Mouse (Mus musculus) mouse embryonic stem cell (cell line): ENCODE results near the gene Naa35.
"Not testable (repeated sequence)": the region's sequence is repeated elsewhere in the genome, so short reads cannot be mapped to it uniquely, and the experiment has no call there.

Source experiments
- in situ Hi-C, 2 experiments: fragments of 300-500 bp; cut with MboI; formaldehyde crosslinking; loops; 1 replicate in 1 of 2; 3 replicates in 1 of 2; pipeline ENCODE4 v1.14.3; 2019 to 2020; ENCODE audit warnings: low sequenced_read_pairs in 2 of 2, low pct_unique_long_range_greater_than_20kb in 1 of 2, mixed read lengths in 1 of 2; ENCODE audit not compliant: unreplicated experiment in 1 of 2

Naa35 gene

DNA sequence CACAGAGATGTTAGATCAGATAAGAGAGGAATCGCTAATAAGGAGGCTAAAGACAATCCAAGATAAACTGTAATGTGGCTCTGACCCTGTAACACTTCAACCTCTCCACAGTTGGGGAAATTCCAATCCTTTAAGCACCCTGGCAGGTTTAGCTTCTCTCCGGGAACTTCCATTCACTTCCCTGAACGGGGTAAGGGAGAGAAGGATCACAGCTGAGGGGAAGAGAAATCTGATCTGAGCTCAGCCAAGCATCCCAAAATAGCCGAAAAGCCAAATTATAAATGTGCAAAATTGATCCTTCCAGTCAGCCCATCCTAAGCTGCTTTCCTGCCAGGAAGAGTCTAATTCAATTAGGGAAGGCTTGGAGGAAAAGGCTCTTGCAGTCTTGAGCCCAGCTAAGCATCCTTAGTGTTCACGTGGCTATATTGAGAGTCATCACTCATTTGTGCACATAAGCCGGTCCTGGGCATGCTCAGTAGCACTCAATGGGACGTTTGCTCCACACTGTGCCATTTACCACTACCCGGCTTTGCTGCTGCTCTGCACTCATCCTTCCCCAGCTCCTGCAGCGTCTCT is 19.0 kb upstream of the Naa35 start:
- in situ Hi-C loops, result no loop called here

DNA sequence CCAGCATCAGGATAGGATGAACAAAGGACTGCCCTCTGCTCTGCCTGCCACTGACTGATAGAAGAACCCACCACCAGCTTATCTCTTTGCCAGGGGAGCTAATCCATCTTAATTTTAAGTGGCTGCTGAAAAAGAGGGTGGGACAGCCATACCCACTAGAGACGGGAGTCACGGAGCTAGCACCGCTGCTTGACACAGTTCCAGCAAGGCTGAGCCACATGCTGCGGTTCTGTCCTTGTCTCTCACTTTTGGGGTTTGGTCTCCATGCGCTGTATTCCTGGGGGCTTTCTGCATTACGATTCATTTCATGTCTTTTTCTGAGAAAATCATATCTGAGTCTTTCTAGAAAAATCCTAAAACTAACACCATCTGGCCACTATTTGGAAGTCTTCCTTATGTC is 14.0 kb upstream of the Naa35 start:
- in situ Hi-C loops, result no loop called here

DNA sequence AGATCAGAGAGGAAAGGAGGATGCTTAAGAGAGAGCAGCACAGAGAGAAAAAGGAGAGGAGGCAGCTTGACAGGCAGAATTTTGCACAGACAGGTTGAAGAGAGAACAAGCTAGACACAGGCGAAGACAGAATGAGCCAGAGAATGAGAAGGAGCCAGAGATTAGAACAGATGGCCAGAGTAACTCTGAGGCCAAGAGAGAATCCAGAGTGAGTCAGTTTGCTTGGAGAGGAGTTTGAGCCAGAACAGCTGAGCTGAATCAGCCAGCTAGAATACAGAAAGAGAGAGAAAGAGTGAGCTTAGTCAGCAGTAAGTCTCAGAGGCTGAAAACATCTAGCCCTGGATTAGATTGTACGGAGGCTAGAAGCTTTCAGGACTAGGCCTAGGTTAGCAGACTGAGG is 12.5 kb upstream of the Naa35 start:
- in situ Hi-C loops, result no loop called here

DNA sequence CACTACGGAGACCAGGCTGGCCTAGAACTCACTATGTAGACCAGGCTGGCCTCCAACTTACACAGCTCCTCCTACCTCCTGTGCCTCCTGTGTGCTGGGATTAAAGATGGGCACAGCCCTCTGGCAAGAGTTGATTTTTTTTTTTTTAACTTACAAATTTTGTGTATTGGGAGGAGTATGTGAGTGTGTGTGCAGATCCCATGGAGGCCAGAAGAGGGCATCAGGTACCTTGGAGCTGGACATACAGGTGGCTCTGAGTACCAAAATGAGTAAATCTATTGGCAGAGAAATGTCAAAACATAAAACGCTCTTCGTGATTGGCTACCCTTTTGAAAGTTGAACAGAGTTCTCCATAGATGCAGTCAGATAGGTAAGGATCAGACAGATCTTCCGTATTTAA is 4.1 kb upstream of the Naa35 start:
- in situ Hi-C loops, result no loop called here

DNA sequence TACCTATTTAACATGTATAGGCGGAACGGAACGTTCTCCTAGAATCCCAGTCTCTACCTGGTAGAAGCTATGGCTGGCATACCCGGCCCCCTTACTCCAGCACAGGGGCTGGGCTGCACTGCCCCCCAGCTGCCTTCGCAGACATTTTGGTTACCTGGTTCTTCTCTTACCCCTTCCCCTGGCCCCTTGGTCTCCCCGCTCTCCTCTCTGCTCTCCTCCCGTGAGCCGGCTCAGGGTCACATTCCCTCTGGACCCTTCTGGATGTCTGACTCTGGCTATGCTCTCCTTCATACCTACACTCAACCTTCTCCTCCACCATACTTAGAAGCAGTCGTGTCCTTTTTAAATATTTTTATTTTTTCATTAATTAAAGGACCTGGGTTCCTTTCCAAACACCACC is 578 bp upstream of the Naa35 start:
- in situ Hi-C loops, result no loop called here

DNA sequence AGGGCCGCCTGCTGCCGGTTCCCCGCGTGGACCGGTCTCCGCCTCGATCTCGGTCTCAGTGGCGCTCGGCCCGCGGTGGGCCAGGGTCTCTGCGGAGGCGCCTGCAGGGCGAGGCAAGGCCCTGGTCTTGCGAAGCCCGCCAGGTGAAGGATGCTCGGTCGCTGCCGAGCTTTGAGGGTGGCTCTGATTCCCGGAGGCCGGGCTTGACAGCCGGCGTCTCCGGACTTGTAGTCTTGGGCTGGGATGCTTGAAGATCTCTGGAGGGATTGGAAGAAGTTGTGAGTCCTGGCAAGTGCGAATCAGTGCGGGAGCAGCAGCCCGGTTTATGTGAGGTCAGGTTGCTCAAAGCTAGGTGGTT is 568 bp downstream of the Naa35 start:
- in situ Hi-C loops, result no loop called here

DNA sequence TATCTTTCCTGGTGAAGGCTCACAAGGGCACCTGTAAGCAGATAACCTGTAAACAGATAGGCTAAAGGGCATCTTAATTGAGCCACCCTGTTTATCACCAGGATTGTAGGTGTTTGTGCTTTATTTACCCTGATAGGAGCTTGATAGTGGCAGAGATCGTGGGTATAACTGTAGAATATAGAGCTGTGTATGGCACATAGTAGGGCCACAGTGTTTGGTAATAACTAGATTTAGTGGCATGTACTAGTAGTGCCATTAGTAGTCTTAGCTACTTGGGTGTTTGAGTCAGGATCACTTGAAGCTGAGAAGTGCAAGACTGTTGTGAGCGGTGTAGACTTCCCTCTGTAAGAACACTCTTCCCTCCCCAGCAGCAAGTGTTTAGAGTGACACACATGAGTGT is 2.1 kb downstream of the Naa35 start:
- in situ Hi-C loops, result no loop called here

DNA sequence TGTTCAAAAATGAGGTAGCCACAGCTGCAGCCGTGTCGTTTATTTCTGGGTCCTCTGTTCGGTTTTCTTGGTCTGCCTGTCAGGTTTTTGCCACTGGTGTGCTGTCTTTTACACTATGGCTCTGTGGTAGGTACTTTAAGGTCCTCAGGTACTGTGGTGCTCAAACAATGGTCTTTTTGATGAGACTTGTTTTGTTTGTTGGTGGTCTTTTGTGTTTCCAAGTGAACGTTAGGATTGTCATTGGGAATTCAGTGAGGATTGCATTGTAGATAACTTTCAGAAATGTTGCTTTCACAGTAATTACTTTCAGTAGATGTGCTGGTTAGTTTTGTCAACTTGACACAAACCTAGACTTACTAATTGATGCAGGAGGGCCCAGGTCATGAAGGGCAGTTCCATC is 4.6 kb downstream of the Naa35 start:
- in situ Hi-C loops, result no loop called here

DNA sequence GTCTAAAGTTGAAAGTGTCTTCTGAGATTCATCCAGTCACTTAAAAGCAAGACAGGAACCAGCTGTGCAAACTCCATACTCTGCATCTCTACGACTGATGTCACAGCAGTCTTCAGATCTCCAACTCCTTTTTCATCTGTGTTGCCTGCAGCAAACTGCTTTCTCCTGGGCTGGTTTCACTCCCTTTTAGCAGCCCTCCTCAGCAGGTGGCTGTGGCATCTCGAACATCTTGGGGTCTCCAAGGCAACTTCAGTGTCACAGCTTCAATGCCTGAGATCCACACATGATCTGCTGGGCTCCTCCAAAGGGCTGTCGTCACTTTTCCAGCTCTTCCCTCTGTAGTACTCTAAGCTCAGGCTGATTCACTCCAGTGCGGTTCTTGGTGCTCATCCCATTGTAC is 5.6 kb downstream of the Naa35 start:
- in situ Hi-C loops, result no loop called here

DNA sequence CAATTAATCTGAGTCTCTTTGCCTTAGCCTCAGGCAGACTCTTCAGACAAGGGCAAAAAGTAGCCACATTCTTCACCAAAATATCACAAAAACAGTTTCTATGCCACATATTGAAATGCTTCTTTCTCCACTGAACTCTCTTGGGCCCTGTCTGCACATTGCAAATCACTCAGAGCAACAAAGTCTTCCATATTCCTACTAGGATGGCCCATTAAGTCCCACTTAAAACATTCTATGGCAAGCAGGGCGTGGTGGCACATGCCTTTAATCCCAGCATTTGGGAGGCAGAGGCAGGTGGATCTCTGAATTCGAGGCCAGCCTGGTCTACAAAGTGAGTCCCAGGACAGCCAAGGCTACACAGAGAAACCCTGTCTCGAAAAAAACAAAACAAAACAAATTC is 7.0 kb downstream of the Naa35 start:
- in situ Hi-C loops, result not testable (repeated sequence)

DNA sequence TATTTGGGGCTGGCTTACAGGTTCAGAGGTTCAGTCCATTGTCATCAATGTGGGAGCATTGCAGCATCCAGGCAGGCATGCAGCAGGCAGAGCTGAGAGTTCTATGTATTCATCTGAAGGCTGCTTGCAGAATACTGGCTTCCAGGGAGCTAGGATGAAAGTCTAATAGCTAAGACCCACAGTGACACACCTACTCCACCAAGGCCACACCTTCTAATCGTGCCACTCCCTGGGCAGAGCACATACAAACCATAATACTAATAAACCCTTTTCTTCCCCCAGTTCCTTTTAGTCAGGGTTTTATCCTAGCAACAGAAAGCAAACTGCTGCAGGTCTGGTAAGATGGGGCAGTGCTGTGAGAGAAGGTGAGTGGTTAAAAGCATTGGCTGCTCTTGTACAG is 7.6 kb downstream of the Naa35 start:
- in situ Hi-C loops, result no loop called here

DNA sequence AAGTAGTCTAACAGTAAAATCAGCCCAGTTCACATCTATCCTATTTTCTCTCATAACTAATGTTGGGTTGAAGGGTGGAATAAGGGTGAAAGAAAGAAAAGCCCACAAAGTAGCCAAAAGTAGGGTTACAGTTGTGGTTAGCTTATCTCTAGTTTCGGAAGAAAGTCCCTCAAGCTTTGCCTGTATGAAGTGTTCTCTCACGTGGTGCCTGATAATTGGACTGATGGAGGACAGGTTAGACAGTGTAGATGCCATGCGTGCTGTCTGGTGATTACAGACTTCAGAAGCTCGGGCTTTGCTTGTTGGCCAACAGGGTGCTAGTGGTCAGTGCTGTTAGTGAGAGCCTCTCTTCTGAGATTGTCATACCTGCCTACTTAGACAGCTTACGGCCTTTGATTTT is 18.0 kb downstream of the Naa35 start:
- in situ Hi-C loops, result no loop called here

DNA sequence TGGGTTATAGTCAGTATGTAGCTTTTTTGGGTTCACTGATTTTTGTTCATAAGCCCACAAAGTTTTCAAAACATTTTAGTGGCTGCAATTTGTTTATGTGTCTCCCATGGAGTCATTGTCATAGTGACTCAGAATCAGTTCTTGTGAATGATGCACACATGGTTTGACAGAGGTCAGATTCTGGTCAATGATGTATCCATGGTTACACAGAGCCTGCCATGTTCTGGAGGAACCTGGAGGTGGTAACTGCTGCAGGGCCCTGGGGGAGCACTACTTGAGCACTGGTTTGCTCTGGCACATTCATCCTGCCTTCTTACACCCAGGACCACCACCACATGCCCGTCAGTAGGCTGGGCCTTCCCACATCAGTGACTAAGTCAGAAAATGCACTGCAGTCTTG is 19.5 kb downstream of the Naa35 start:
- in situ Hi-C loops, result no loop called here

DNA sequence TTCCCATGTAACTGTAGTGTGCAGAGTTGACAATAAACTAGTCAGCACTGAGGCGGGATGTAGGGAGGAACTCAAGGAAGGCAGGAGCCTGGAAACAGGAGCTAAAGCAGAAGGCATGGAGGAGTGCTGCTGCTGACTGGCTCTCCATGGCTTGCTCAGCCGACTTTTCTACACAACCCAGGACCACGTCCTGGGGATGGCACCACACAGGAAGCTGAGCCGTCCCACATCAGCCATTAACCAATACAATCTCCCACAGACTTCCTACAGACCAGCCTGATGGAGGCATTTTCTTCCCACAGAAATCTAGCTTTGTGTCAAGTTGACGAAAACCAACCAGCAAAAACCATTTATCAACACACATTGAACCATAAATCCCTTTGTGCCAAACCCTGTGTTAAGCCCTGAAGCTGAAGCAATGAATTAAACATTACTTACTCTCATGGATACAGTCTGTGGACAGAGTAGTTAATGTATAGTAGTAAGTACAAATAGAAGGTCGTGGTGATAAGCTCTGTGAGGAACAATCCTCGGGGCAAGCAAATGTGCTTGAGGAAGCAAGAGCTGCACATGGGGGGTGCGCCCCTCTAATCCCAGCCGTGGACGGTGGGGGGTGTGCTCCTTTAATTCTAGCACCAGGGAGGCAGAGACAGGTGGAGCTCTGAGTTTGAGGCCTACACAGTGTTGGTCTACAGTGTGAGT is 20.3 kb downstream of the Naa35 start:
- in situ Hi-C loops, result no loop called here

DNA sequence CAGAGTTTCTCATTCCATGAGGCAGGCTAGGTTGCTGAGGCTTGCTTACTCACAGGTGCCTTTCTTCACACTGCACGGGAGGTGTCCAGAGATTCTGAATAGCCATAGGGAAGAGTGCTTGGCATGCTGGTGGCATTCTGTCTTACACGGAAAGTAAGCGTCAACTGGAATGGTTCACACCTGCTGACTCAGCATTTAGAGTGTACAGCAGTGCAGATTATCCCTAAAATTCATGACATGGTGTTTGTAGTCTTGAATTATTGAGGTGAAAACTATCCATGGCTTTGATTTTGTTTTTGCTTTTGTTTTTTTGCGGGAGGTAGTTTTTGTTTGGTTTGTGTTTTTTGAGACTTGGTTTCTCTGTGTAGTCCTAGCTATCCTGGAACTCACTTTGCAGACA is 24.8 kb downstream of the Naa35 start:
- in situ Hi-C loops, result no loop called here

DNA sequence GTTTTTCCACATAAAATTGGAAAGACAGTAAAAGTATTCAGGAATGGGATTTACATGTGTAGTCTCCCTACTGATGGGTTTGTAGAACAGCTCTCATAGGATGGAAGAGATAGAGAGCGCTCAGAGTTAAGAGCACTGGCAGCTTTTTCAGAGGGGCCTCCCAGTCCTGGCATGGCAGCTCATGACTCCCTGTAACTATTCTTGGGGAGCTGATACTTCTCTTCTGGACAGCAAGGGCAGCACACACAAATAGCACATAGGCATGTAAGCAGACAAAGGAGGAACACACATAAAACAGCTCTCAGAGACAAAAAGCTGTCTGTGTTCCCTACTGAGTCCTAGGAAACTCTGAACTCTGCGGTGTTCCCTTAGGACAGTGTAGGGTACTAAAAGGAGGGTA is 25.4 kb downstream of the Naa35 start:
- in situ Hi-C loops, result no loop called here

DNA sequence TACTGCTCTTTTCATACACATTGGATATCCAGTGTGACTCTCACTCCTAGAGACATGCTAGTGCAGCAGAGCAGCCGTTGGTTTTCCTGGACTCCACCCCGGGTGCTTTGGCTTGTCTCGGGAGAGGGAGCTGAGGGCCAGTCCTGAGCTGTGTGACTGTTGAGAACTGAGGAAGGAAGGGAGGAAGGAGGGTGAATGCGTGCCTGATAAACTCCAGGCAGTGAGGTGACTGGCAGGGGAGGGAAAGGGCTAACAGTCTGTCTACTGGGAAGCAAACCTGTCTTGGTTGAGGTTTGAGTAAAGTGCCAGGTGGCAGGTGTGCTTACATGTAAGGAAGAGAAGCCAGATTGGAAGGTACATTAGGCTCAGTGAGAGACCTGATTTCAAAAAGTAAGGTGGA is 28.8 kb downstream of the Naa35 start:
- in situ Hi-C loops, result no loop called here

DNA sequence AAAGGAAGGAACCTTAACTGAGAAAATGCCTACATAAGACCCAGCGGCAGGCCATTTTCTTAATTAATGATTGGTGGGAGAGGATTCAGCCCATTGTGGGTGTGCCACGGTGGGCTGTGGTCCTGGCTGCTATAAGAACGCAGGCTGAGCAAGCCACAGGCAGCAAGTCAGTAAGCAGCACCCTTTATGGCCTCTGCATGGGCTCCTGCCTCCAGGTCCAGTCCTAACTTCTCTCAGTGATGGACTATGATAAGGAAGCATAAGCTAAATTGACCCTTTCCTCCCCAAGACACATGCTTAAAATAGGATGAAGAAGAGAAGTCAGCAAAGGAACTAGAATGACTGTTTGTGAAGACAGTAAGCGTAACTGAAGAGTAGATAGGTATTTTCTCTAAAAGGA is 30.1 kb downstream of the Naa35 start:
- in situ Hi-C loops, result no loop called here

DNA sequence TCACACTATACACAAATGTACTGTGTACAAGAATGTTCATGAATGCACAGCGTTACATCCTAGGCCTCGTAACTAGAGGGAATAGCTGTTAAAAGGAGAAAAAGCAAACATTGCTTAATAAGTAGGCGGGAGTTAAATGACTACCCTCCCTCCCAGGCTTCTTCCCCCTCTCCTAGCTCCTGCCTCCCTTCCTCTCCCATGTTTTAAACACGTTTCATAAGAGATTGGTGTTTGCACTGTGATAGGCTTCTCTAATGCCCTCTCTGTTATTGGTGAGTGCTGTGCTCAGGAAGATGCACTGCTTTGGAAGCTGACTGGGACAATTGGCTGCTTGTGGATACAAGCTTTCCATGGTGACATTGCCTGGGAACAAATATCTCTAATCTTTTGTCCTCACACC is 30.5 kb downstream of the Naa35 start:
- in situ Hi-C loops, result no loop called here

DNA sequence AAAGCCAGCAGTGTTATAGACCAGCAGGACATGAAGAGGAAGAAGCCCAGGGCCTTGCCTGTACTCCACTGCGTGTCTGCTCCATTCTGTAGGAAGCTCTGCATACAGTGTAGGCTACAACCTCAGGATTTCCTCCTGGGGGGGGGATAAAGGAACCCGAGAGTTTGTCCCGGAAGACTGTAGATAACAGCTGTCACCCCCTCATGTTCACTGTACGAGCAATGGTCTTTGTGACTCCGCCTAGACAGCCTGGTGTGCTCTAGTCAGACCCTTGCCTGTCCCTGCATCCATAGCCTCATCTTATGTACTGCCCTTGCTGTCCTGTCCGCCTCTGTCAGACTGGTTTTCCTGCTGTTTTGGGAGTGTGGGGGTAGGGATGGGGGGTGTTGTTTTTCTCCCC is 33.4 kb downstream of the Naa35 start:
- in situ Hi-C loops, result no loop called here
